Mouse (Mus musculus) forebrain, embryonic 16.5 days (tissue): ENCODE results near the gene Cd68. TPM values are rescaled to one million over a fixed set of nuclear protein-coding genes. Genes with fewer than 3 reads are reported as not detected.

Experiments used
- ATAC-seq: fragments of 200-750 bp; cut with Nextera tagmentation; 2 replicates; pipeline ENCODE4 v1.8.0; 2017; ENCODE audit warnings: mild to moderate bottlenecking, moderate library complexity
- H3K27ac ChIP-seq: fragments of 300-500 bp; sonication (generic); 2 replicates; pipeline ENCODE4 v1.5.1; 2014; ENCODE audit warnings: low read length, control low read depth
- H3K27me3 ChIP-seq: fragments of 300-500 bp; sonication (generic); replicated peaks from 2 replicates; pipeline ENCODE4 v1.6.1; 2014; ENCODE audit warnings: low read length; ENCODE audit not compliant: control insufficient read depth, insufficient read depth
- H3K36me3 ChIP-seq: fragments of 300-500 bp; sonication (generic); 2 replicates; pipeline ENCODE4 v1.6.1; 2014; ENCODE audit not compliant: control insufficient read depth, insufficient read depth
- H3K4me1 ChIP-seq: fragments of 300-500 bp; sonication (generic); replicated peaks from 2 replicates; pipeline ENCODE4 v1.6.1; 2014; ENCODE audit warnings: low read length; ENCODE audit not compliant: control insufficient read depth, insufficient read depth
- H3K4me2 ChIP-seq: fragments of 300-500 bp; sonication (generic); 2 replicates; pipeline ENCODE4 v1.6.1; 2014; ENCODE audit warnings: mild to moderate bottlenecking, low read length, control low read depth
- H3K4me3 ChIP-seq: fragments of 300-500 bp; sonication (generic); replicated peaks from 2 replicates; pipeline ENCODE4 v1.5.1; 2014; ENCODE audit warnings: mild to moderate bottlenecking, low read length, control low read depth
- H3K9ac ChIP-seq: fragments of 300-500 bp; sonication (generic); replicated peaks from 2 replicates; pipeline ENCODE4 v1.6.1; 2014; ENCODE audit warnings: low read depth, low read length, control low read depth
- H3K9me3 ChIP-seq: fragments of 300-500 bp; sonication (generic); 2 replicates; pipeline ENCODE4 v1.6.1; 2016; ENCODE audit warnings: low read length; ENCODE audit not compliant: control insufficient read depth
- WGBS: fragments of 180-500 bp; shearing (Covaris S2); extraction: QIAGEN DNeasy Blood & Tissue Kit; methylation state at CpG from one replicate; pipeline ENCODE4 v1.1.7; 2014; 5-methylcytosine and 5-hydroxymethylcytosine counted together
- polyA plus RNA-seq: library from polyadenylated mRNA; unstranded; fragments of >200 nt; fragmentation: Nextera tagmentation; extraction: Ambion mirVana; gene quantifications from 2 replicates; pipeline ENCODE4 v1.2.1, GENCODE M21; 2015

Gene Cd68
- polyA plus RNA-seq, 1 experiment from 2014 or later = 7.8 TPM

- Histone ChIP-seq H3K4me2 (peak within 1 kb of the TSS; percentile 62), H3K27me3 (no peaks in the 10 kb centered on the region), H3K4me3 (peak within 1 kb of the TSS; percentile 69), H3K27ac (peak within 1 kb of the TSS; percentile 97), H3K36me3 (peaks cover 19% of the 10 kb centered on the region), H3K9ac (peak within 1 kb of the TSS; percentile 70), H3K4me1 (peaks cover 17% of the 10 kb centered on the region), H3K9me3 (no peaks in the 10 kb centered on the region)
- under 1% methylated on average over 48 of the region's 48 CpGs for WGBS
- ATAC-seq = peak; percentile 97
These were observed 3.6 kb downstream of the Cd68 start, which contains the start of gene Mpdu1 for GRCm38 (mm10) chr11:69662213-69662966. Gene Mpdu1 (minus strand): TSS chr11:69662642.

- Histone ChIP-seq H3K9ac (peak overlapping the region; percentile 70; the same call in 1 of the 2 replicates), H3K36me3 (peaks cover 15% of the 10 kb centered on the region), H3K4me1 (peaks cover 20% of the 10 kb centered on the region), H3K9me3 (no peaks in the 10 kb centered on the region), H3K4me2 (peak overlapping the region; percentile 62), H3K4me3 (peak overlapping the region; percentile 69), H3K27ac (peak overlapping the region; percentile 19), H3K27me3 (no peaks in the 10 kb centered on the region)
- WGBS = 71% methylated on average over 3 of the region's 3 CpGs
- no peak for ATAC-seq
These were observed 4.6 kb downstream of the Cd68 start for GRCm38 (mm10) chr11:69661221-69661881.

- no peak overlapping the region for H3K4me3 ChIP-seq
- ATAC-seq = no peak
- no peaks in the 10 kb centered on the region for H3K27me3 ChIP-seq
- H3K4me1 ChIP-seq = peaks cover 20% of the 10 kb centered on the region
- no peak overlapping the region for H3K4me2 ChIP-seq
- H3K9me3 ChIP-seq = no peaks in the 10 kb centered on the region
- peaks cover 6% of the 10 kb centered on the region for H3K36me3 ChIP-seq
- no peak overlapping the region for H3K9ac ChIP-seq
- no peak overlapping the region for H3K27ac ChIP-seq
- WGBS = 80% methylated on average over 15 of the region's 15 CpGs
These were observed 8.5 kb downstream of the Cd68 start for GRCm38 (mm10) chr11:69657462-69657881.

GRCm38 (mm10) chr11:69656617-69657461, 9.1 kb downstream of the Cd68 start:
- Histone ChIP-seq H3K4me1 (peaks cover 19% of the 10 kb centered on the region), H3K27me3 (no peaks in the 10 kb centered on the region), H3K36me3 (peaks cover 13% of the 10 kb centered on the region), H3K9me3 (no peaks in the 10 kb centered on the region), H3K4me3 (no peak overlapping the region), H3K9ac (no peak overlapping the region), H3K27ac (no peak overlapping the region), H3K4me2 (no peak overlapping the region)
- 79% methylated on average over 10 of the region's 10 CpGs for WGBS
- ATAC-seq = 0 out of 2 replicates have a peak, but pooled peaks have one; percentile 24

GRCm38 (mm10) chr11:69656065-69656455, 9.9 kb downstream of the Cd68 start:
- Histone ChIP-seq H3K27ac (no peak overlapping the region), H3K9ac (no peak overlapping the region), H3K9me3 (no peaks in the 10 kb centered on the region), H3K4me1 (peaks cover 11% of the 10 kb centered on the region; the same call in 1 of the 2 replicates), H3K36me3 (peaks cover 17% of the 10 kb centered on the region), H3K4me2 (no peak overlapping the region), H3K27me3 (no peaks in the 10 kb centered on the region), H3K4me3 (no peak overlapping the region)
- 90% methylated on average over 5 of the region's 5 CpGs for WGBS
- ATAC-seq = no peak

GRCm38 (mm10) chr11:69655264-69656064, 10.5 kb downstream of the Cd68 start, which contains the start of gene Sox15:
Gene Sox15 (plus strand): TSS chr11:69655314.
- no peaks in the 10 kb centered on the region for H3K27me3 ChIP-seq
- no peak within 1 kb of the TSS for H3K9ac ChIP-seq
- H3K27ac ChIP-seq = no peak within 1 kb of the TSS
- peaks cover 22% of the 10 kb centered on the region for H3K36me3 ChIP-seq
- peak; percentile 80 for ATAC-seq
- 21% methylated on average over 34 of the region's 34 CpGs for WGBS
- H3K4me2 ChIP-seq = no peak within 1 kb of the TSS
- peaks cover 8% of the 10 kb centered on the region; the same call in 1 of the 2 replicates for H3K4me1 ChIP-seq
- no peaks in the 10 kb centered on the region for H3K9me3 ChIP-seq
- H3K4me3 ChIP-seq = no peak within 1 kb of the TSS

GRCm38 (mm10) chr11:69654760-69655159, 11.2 kb downstream of the Cd68 start:
- Histone ChIP-seq H3K4me1 (0 out of 2 replicates have a peak, but pooled peaks cover 8% of the 10 kb centered on the region), H3K9ac (no peak overlapping the region), H3K27ac (no peak overlapping the region), H3K4me3 (no peak overlapping the region), H3K27me3 (no peaks in the 10 kb centered on the region), H3K4me2 (no peak overlapping the region), H3K36me3 (peaks cover 29% of the 10 kb centered on the region), H3K9me3 (no peaks in the 10 kb centered on the region)
- 47% methylated on average over 9 of the region's 9 CpGs for WGBS
- ATAC-seq = no peak

- H3K9ac ChIP-seq = no peak overlapping the region
- no peak for ATAC-seq
- H3K27ac ChIP-seq = no peak overlapping the region
- WGBS = 58% methylated on average over 5 of the region's 5 CpGs
- H3K36me3 ChIP-seq = peaks cover 37% of the 10 kb centered on the region
- H3K4me3 ChIP-seq = no peak overlapping the region
- H3K9me3 ChIP-seq = no peaks in the 10 kb centered on the region
- H3K4me1 ChIP-seq = 0 out of 2 replicates have a peak, but pooled peaks cover 8% of the 10 kb centered on the region
- H3K4me2 ChIP-seq = no peak overlapping the region
- no peaks in the 10 kb centered on the region for H3K27me3 ChIP-seq
These were observed 12.6 kb downstream of the Cd68 start for GRCm38 (mm10) chr11:69653399-69653798.
